Mouse (Mus musculus) frontal cortex, postnatal 14 days (tissue): ENCODE measurements around the gene Slc16a13.
A peak's percentile ranks its signal among the peaks of the same experiment; 100 is the strongest.

Experiments used
- DNase-seq, 2 experiments: peaks; one replicate each; pipeline ENCODE4 v3.0.0; 2022; ENCODE audit warnings: low spot score in 2 of 2

Gene Slc16a13

GRCm38 (mm10) chr11:70212423-70212822 is 8.4 kb downstream of the Slc16a13 start, which contains the start of gene Slc16a11:
TSS of gene Slc16a11 (plus strand) at chr11:70212752.
- DNase-seq: no peak

- no peak for DNase-seq
Measured at GRCm38 (mm10) chr11:70211972-70212371, 8.9 kb downstream of the Slc16a13 start.

DNA sequence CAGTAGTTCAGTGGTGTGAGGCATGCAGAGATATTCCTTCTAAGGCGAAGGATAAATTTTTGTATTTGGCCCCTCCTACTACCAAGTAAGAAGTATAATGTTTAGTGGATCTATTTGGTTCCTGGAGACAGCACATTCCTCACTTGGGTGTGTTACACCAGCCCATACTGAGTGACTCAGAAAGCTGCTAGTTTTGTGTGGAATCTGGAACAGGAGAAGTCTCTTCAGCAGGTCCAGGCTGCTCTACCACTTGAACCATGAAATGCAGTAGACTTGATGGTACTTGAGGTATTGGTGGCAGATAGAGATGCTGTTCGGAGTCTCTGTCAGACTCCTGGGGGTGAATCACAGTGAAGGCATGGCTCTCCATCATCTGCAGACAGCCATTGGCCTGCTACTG is 10.2 kb downstream of the Slc16a13 start:
- no peak for DNase-seq

- no peak for DNase-seq
Measured at GRCm38 (mm10) chr11:70208778-70209388, 12.0 kb downstream of the Slc16a13 start.

DNA sequence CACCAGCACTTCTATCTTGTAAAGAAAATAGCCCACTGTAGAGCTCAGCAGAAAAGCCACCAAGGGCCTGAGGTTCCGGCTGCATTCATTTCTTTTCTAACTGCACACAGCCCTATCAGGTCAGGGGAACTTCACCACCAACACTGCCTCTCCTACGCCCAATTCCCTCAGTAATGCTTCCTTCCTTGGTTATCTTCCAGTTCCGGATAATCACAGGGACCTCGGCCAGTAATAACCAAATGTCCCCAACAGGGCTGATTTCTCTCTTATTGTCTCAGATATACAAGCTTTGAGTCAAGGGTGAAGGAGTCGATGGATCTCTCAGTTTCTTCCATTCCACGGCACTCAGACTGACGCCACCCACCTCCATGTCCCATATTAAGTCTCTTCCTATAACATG is 13.6 kb downstream of the Slc16a13 start:
- DNase-seq: no peak

GRCm38 (mm10) chr11:70206801-70207200 is 14.1 kb downstream of the Slc16a13 start:
- DNase-seq: no peak

- peak; percentile 39 to 75 for DNase-seq
Measured at GRCm38 (mm10) chr11:70201691-70202090, 19.2 kb downstream of the Slc16a13 start.

GRCm38 (mm10) chr11:70200036-70200608 is 20.7 kb downstream of the Slc16a13 start:
- DNase-seq: no peak

DNA sequence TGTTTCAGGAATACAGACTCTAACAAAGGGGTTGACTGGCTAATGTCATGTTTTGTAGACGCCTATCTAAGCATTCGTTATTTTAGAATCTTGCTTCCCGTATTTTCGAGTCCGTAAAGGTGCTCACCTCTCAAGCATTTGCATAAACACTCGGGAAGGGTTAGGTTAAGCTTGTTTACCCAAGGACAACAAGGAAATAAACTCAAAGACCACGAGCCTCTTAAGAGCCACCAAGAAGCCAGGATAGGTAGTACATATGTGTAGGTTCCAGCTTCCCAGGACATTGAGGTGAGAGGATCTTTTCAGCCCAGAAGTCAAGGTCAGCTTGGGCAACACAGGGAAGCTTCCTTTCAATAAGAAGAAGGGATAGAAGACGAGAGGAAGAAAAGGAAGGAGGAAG is 21.8 kb downstream of the Slc16a13 start:
- no peak for DNase-seq

- DNase-seq: no peak
Measured at GRCm38 (mm10) chr11:70198332-70198731, 22.5 kb downstream of the Slc16a13 start.

- DNase-seq: no peak
Measured at GRCm38 (mm10) chr11:70193354-70194285, 27.2 kb downstream of the Slc16a13 start.

DNA sequence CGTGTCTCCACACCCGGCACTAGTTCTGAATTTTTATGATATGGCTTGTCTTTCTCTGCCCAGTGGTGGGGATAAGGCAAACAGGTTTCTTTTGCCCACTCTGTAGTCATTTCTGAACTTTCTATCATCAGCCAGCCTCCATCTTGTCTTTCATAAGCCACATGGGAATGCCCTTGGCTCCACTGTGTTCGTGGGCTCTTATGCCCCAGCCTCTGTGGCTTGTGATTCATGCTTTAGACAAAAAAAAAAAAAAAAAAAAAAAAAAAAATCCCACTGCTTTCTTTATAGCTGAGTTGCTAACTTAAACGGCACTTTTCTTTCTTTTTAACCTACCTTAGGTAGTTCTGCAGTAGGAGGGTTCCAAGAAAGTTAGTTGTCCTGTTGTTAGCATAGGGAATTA is 28.7 kb downstream of the Slc16a13 start:
- DNase-seq: no peak

DNA sequence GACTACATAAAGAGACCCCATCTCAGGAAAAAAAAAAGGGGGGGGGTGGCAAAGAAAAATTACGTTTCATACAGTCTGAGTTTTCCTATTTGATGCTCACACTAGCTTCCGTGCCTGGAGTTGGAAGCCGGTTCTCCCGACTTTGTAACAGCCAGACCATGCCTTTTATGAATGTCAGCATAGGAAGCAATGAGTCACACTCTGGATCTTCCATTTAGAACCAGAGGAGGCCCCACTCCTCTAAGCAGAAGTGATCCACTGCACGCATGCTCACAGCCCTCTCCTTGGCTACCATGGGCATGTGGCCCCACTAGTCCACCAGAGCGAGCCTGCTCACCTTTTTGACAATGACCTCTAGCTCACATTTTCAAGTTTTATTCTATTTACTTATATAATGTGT is 29.7 kb downstream of the Slc16a13 start:
- DNase-seq: no peak

GRCm38 (mm10) chr11:70189319-70190134 is 31.3 kb downstream of the Slc16a13 start:
- DNase-seq: no peak

DNA sequence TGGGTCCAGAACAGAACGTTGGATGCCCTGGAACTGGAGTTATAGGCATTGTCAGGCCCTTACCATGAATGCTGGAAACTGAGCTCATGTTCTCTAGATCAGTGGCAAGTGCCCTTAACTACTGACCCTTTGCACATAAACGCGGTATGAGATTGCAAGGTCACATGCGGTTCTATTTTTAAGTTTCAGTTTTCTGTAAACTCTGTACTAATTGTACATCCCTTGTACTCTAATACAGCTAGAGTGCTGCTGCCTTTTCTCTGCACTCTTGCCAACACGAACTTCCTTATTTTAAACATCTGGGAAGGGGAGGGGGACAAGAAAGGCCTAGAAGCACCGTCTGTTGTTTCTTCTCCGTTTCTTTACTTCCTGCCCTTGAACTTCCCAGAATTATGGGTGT is 35.7 kb downstream of the Slc16a13 start:
- no peak for DNase-seq

DNA sequence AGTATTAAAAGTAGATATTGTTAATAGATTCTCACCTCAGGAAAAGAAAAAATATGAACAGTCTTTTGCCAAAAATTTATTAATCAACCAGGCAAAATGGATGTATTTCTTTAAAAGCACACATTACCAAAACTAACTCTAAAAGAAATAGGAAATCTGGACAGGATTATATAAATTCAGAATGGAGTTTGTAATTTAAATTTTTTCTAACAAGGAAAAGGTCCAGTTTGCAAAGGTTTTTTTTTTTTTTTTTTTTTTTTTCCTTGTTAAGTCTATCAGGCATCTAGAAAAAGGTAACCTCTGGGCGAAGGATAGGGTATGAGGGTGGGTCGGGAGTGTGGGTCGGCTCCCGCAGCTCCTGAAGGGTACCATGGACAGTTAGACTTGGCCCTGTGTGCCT is 40.4 kb downstream of the Slc16a13 start:
- no peak for DNase-seq

DNA sequence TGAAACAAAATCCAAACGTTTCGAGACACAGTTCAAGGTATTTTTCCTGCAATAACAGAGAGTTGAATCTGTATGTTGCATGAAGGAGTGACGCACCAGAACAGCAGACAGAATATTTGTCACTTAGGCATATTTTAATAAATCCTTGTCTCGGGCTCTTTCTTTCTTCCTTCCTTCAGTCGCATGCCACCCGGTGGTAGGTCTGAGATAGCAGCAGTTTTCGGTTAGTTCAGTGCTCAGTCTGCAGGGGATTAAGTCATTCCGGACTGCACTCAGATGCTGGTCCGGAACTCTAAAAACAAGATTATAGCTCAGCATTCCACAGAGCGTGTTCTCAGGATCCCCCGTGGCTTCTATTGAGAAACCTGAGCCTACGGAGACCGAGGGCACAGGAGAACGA is 41.5 kb downstream of the Slc16a13 start:
- no peak for DNase-seq

GRCm38 (mm10) chr11:70178756-70179155 is 42.1 kb downstream of the Slc16a13 start:
- DNase-seq: no peak

DNA sequence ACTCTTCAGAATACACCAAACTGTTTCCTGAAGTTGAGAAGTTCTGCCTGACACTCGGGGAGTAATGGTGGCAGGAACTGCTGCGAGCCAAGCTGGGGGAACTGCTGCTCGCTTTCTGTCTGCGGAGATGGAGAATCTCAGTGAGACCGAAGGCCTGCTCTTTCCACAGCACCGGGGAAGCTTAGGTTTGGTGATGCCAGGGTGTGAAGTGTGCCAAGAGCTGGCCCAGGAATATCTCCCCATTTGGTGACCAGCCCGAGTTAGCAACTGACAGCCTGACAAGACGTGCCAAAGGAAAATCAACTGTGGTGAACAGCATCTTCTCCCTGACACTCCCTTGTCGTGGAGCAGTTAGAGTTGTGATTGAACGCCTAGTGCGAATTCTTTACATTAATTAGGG is 42.6 kb downstream of the Slc16a13 start:
- no peak for DNase-seq

DNA sequence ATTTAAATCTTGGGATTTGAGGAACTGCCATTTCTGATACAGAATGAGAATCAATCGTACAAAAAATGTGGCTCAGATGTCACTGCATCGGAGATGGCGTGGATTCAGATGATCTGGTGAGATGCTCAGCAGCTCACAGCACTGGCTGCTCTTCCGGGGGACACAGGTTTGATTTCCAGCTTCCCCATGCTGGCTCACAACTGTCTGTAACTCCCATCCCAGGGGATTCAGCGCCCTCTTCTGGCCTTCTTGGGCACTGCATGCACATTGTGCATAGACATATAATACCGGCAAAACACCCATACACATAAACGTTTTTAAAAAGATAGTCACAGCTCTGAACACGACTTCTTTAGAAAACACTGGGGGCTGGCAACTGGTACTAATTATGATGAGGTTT is 43.2 kb downstream of the Slc16a13 start:
- no peak for DNase-seq

GRCm38 (mm10) chr11:70174491-70174890 is 46.4 kb downstream of the Slc16a13 start:
- DNase-seq: no peak

- no peak for DNase-seq
Measured at GRCm38 (mm10) chr11:70172298-70172697, 48.6 kb downstream of the Slc16a13 start.
